Mouse (Mus musculus) ES-CJ7 (cell line): ENCODE measurements around the gene Ncoa4.
"Not testable (repeated sequence)": the region's sequence is repeated elsewhere in the genome, so short reads cannot be mapped to it uniquely, and the experiment has no call there.

Experiments
- DNase-seq: peaks from one replicate; pipeline ENCODE4 v3.0.0; 2011; ENCODE audit warnings: low read depth, low spot score

Gene Ncoa4

GRCm38 (mm10) chr14:32159690-32160246, at the start of gene Ncoa4:
Ncoa4 (plus strand) TSS chr14:32159865.
- peak; percentile 98 for DNase-seq

- not testable (repeated sequence) for DNase-seq
Measured at GRCm38 (mm10) chr14:32112124-32112523, 47.5 kb upstream of the Ncoa4 start.

GRCm38 (mm10) chr14:32120940-32121919, 38.4 kb upstream of the Ncoa4 start:
- no peak for DNase-seq

GRCm38 (mm10) chr14:32121920-32122315, 37.7 kb upstream of the Ncoa4 start:
- peak; percentile 90 for DNase-seq

- peak; percentile 96 for DNase-seq
Measured at GRCm38 (mm10) chr14:32124261-32124660, 35.4 kb upstream of the Ncoa4 start.

- DNase-seq = peak; percentile 84
Measured at GRCm38 (mm10) chr14:32125256-32125655, 34.4 kb upstream of the Ncoa4 start.

- no peak for DNase-seq
Measured at GRCm38 (mm10) chr14:32128409-32128808, 31.3 kb upstream of the Ncoa4 start.

- DNase-seq = no peak
Measured at GRCm38 (mm10) chr14:32131836-32132235, 27.8 kb upstream of the Ncoa4 start.

- peak; percentile 52 for DNase-seq
Measured at GRCm38 (mm10) chr14:32134293-32134692, 25.4 kb upstream of the Ncoa4 start.

- not testable (repeated sequence) for DNase-seq
Measured at GRCm38 (mm10) chr14:32136467-32136866, 23.2 kb upstream of the Ncoa4 start.

- DNase-seq = peak; percentile 63
Measured at GRCm38 (mm10) chr14:32140359-32140965, 19.2 kb upstream of the Ncoa4 start.

GRCm38 (mm10) chr14:32141723-32142122, 17.9 kb upstream of the Ncoa4 start, which contains the start of gene Msmb:
Msmb (plus strand) TSS chr14:32142023.
- DNase-seq = no peak

GRCm38 (mm10) chr14:32144734-32145133, 14.9 kb upstream of the Ncoa4 start:
- no peak for DNase-seq

GRCm38 (mm10) chr14:32145401-32145800, 14.3 kb upstream of the Ncoa4 start:
- no peak for DNase-seq

GRCm38 (mm10) chr14:32145809-32146511, 13.7 kb upstream of the Ncoa4 start:
- DNase-seq = no peak

GRCm38 (mm10) chr14:32146578-32146977, 13.1 kb upstream of the Ncoa4 start:
- DNase-seq = no peak

GRCm38 (mm10) chr14:32150872-32151271, 8.8 kb upstream of the Ncoa4 start:
- no peak for DNase-seq

GRCm38 (mm10) chr14:32152243-32152965, 7.3 kb upstream of the Ncoa4 start:
- DNase-seq = no peak

GRCm38 (mm10) chr14:32153156-32153555, 6.5 kb upstream of the Ncoa4 start:
- no peak for DNase-seq

GRCm38 (mm10) chr14:32154758-32155157, 4.9 kb upstream of the Ncoa4 start:
- no peak for DNase-seq

- peak; percentile 90 for DNase-seq
Measured at GRCm38 (mm10) chr14:32159150-32159670, 455 bp upstream of the Ncoa4 start.
